Mouse (Mus musculus) adrenal gland, adult 2 months (tissue): ENCODE measurements at regions not wholly inside any gene's neighbourhood (a gene's known extent, or its start where the extent isn't known, plus 50 kb on each side); places are given as distances from the start of the nearest gene placed in this dataset.
A peak's percentile ranks its signal among the peaks of the same experiment; 100 is the strongest.

Experiments
- DNase-seq: peaks from one replicate; pipeline ENCODE4 v3.0.0; 2021

DNA sequence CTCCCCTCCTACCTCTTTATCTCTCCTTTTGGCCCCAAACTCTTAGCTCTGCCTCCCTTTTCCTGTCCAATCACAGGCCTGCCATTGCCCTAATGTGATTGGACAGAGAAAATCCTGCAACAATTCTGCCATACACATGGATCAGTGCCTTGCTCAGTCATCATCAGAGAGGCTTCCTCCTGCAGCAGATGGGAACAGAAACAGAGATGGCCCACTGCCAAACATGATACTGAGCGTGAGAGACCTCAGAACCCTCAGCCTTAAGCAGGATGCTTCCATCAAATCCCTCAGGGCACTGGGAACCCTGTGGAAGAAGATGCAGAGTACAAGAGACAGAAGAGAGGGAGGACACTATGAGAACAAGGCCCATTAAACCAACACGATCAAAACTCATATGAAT, 62.8 kb upstream of the Cacna2d3 start:
- DNase-seq: no peak

- DNase-seq: no peak
These were observed 64.8 kb upstream of the Cacna2d3 start for GRCm38 (mm10) chr14:29786431-29786830.

DNA sequence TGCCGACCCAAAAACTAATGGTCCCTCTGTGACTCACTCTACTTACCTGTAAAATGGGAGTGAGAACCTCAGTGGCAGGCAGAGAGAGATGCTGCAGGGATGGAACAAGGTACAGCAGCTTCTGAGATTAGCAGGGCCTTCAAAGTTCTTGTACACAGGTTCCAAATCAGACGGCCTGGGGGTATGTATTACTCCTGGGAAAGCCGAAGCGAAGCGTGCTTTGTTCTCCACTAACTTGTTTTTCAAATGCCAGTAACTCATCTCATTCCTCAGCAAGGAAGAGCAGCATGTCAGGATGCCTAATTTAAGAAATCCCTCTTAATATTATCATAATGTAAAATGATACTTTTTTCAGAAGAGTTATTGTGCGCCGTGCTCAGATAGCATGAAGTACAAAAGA, 66.1 kb upstream of the Cacna2d3 start:
- no peak for DNase-seq

DNA sequence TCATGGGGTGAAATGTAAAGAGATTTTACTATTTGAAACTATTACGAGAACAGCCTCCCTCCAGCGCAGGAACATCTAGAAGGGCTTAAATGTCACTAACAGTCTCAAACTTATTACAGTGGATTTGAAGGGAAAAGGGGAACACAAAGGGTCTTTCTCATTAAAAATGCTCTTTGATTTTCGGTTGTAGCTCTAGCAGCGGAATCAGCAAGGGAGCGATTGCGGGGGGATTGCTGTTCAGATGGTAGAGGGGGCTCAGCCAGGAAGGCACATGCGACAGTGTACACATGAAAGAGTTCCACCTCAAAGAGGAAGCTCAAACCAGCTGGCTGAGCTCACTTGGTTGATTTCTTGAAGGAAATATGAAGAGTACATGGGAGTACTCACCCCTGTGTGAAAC, 66.7 kb upstream of the Cacna2d3 start:
- no peak for DNase-seq

GRCm38 (mm10) chr14:29795325-29795724, 73.7 kb upstream of the Cacna2d3 start:
- DNase-seq: peak; percentile 68

DNA sequence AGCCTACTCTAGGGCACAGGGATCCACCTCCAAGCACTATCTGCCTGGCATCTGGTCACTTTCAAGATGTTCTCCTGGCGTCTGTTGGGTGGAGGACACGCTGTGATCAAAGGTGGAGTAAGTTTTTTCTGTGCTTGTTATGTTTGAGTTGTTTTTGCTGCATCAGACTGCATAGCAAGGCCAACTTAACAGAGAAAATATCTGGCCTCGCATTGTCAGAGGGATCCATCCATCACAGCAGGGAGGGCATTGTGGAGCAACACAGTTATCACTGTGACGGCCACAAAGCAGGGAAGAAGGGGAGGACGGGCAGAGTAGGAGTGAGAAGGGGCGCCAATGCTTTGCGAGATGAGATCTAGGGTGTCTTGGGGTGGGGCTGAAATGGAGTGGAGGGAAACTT, 74.7 kb upstream of the Cacna2d3 start:
- peak; percentile 61 for DNase-seq

DNA sequence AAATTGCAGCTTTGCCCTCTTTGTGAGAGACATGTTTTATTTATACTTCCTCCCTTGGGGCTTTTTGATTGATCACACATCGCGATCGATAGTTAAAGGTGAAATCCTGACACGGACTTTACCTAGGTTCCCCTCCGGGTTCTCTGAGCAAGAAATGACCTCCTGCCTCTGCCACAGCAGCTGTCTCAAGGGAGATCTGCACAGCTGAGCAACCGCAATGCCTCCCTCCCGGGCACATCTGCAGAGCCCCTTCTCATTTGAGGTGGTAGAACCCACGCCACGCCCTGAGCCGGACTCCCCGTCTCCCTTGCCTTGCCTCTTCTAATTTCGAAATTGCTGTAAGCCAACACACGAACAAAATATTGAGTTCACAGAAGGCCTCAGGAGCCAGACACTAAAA, 78.2 kb upstream of the Cacna2d3 start:
- DNase-seq: no peak

- DNase-seq: no peak
These were observed 83.6 kb upstream of the Cacna2d3 start for GRCm38 (mm10) chr14:29805234-29805633.

DNA sequence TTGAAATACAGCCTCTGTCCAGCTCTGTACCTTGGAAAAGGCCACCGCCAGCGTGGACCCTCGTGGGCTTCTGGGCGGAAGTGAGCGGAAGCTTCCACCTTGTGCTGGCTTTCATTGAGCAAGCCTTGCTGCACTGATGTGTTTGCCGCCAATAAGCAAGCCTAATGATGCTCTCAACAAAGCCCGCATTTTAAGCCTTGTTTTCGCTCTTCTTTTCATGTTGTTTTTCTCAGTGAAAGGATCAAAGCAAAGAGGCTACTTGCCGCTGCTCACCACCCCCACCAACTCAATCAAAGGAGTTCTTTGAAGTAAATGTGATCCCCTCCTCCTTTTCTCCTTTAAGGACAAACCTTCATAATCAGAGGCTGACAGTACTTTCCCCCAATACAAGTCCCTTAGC, 86.2 kb upstream of the Cacna2d3 start:
- no peak for DNase-seq

DNA sequence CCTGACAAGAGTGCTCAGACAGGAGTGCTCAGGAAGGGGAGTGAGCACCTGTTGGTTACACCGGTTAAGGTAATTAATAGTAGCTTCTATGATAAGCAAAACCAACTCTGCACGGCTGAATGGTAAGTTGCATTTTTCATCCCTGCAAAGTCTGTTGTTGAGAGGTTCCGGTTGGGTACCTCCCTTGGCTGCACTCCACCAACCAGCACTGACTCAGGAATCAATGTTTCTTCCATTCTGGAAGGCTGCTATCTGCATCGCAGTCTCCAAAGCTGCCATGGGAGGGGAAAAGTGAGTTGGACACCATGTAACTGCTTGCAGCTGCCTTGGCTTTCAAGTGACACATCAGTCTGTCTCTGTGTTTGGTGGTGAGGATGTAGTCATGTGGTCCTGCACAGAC, 93.0 kb upstream of the Cacna2d3 start:
- DNase-seq: no peak

DNA sequence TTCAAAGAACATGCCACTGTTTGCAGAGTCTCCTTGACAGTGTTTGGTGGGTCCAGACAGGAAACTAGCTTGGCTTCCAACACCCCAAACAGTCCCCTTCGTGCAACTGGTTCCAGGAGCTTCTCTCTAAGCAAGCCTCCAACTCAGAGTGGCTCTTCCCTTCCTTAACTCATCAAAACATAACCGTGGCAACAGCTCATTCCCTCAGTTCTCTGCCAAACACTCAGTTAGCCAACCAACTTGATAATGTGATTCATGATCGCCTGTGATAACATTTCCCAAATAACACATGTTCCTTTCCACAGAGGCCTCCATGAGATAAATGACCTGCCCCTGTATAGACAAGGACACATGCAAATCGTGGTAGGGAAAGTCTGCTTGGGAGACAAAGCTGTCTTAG, 95.9 kb upstream of the Cacna2d3 start:
- DNase-seq: no peak

- no peak for DNase-seq
These were observed 96.6 kb upstream of the Cacna2d3 start for GRCm38 (mm10) chr14:29818251-29818650.

DNA sequence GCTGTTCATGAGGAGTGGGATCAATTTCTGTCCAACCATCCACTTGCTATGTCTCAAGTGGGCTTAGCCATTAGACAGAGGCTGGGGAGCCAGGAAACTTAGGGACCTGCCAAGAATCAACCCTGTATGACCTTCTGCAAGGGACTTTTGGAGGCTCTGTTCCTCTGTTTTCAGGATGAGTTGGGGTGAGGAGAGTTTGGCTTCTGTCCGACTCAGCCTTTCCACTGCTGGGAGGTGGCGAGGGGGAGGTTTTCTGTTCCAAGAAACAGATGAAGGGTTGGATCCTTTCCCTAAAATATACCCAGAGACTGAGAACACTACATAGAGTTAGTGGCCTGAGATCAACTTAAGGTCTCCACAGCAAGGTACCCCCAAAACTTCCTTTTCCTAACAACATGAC, 97.1 kb upstream of the Cacna2d3 start:
- DNase-seq: no peak

DNA sequence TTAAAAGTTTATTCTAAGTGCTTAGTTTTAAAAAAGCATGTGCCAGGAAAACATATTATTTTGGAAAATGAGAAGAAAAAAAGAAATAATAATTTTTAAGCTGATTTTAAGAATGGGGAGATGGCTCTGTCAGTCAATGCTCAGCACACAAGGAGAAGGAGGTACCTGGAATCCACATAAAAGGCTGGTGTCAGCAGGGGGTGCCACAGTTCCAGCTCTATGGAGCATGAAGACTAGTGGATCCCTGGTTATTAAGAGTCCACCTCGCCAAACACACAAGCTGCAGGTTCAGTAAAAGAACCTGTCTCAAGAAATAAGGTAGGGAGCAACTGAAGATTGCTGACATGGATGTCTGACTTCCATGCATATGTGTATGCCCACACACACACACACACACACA, 115.4 kb upstream of the Cacna2d3 start:
- DNase-seq: peak; percentile 13

DNA sequence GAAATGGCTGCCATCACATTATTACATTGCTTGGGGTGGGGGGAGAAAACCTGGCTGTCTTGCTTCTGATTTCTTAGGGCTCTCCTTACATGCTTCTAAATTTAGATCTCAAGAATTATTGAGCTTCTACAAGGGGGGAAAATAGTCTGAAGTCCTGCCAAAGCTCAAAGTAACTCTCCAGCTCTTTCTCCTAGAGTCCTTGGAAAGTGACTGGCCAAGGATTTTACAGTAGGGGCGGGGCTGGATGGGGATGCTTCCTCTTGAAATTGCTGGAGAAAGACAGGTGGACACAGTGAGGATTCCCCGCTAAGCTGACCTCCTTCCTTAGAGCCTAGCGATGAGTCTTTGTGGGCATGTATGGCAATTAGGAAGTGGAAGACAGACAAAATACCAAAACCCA, 117.9 kb upstream of the Cacna2d3 start:
- peak; percentile 57 for DNase-seq

- DNase-seq: no peak
These were observed 119.9 kb upstream of the Cacna2d3 start for GRCm38 (mm10) chr14:29841361-29842117.

DNA sequence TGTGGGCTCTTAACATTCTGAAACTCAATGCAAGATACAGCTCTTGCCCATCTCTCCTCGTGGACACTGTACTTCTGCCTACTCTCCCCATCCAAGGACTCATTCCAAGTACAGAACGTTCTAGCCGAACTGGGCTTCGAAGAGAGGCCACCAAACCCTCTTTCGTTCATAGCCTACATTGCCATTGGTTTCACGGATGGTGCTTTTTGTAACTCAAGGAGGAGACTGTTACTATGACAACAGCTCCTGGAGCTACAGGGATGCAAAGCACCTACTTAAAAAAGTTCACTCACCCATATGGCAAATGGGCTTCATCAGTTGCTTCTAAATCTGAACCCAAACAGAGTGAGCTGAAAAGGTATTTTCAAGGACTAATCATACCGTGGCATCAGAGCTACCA, 120.4 kb upstream of the Selenok start:
- no peak for DNase-seq

- no peak for DNase-seq
These were observed 116.8 kb upstream of the Selenok start for GRCm38 (mm10) chr14:29851286-29851685.

DNA sequence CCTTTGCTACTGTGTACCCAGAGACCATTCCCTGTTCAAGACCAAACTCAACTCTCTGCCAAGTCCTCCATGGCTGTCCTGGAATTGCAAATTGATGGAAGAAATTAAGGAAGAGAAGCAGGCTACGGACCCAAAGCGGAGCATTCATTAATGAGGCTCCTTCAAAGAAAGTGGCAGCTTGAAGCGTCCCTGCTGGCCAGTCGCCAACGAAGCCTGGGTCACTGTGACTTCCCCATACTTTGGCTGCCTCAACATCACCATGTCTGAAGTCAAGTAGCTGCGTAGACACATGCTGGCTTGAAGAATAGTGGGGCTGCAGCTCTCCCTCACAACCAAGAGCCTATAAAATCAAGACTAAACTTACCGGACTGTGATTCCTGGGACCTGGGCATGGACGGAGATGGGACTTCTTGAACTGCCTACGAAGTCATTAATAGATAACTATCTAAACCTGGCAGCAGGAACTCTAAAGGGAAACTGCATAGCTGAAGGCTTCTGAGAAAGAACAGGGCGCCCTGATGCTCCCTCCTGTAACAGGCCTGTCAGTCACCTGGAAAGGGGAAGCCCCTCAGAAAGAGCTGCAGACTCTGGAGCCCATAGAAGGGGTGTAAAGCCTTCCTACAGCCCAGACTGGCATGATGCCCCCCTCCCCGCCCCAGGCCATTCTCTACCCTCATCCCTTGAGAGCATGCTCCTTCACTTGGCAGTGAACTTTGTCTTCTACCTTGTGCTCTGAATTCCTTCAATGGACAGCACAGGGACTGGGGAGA, 116.0 kb upstream of the Selenok start:
- no peak for DNase-seq

DNA sequence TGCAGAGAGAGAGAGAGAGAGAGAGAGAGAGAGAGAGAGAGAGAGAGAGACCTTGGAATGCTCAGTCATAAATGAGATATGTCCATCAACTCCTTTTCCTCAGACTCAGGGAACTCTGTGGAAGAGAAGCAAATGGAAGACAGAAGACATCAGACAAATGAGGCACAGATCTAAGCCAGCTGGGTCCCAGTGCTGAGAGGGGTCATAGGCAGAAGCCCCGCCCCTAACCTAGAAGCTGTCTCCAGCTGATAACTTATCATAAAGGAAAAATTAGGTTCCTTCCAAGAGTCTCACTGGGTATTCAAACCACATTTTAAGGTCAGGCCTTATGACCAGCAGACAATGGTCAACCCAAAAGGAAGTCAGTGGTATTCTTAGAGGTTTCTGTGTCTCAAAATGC, 106.1 kb upstream of the Selenok start:
- DNase-seq: no peak

GRCm38 (mm10) chr14:29866455-29867275, 101.4 kb upstream of the Selenok start:
- DNase-seq: no peak

GRCm38 (mm10) chr14:29867311-29867710, 100.8 kb upstream of the Selenok start:
- DNase-seq: no peak

DNA sequence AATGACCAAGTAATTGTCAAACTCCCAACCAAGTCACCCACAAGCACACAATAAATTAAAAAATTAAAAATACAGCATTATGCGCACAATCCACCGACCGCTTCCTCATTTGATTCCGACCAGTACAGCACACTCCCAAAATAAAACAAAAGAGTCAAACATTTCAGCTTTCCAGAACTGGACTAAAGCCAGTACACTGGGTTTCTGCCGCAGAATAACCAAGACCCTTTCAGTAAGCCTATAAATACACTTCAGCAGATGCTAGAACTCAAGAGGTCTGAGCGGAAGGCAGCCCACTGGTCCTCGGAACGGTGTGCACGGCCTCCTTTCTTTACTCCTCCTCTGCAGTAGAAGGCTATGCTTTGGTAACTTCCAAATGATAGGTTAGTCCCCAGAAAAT, 98.2 kb upstream of the Selenok start:
- DNase-seq: no peak
